Mouse (Mus musculus) midbrain, embryonic 14.5 days (tissue): ENCODE measurements around the gene Ctcfl. TPM values are rescaled to one million over a fixed set of nuclear protein-coding genes. Genes with fewer than 3 reads are reported as not detected.

Experiments used
- ATAC-seq: fragments of 200-750 bp; cut with Nextera tagmentation; 2 replicates; pipeline ENCODE4 v1.8.0; 2017; ENCODE audit warnings: moderate number of reproducible peaks, moderate library complexity; ENCODE audit not compliant: low FRiP score, low TSS enrichment
- DNase-seq: peaks from one replicate; pipeline ENCODE4 v3.0.0-alpha.2; 2015
- H3K27ac ChIP-seq: fragments of 300-500 bp; sonication (generic); replicated peaks from 2 replicates; pipeline ENCODE4 v1.5.1; 2014; ENCODE audit warnings: mild to moderate bottlenecking, low read depth, low read length, moderate library complexity
- H3K27me3 ChIP-seq: fragments of 300-500 bp; sonication (generic); 2 replicates; pipeline ENCODE4 v1.6.1; 2014; ENCODE audit warnings: low read length, control low read depth, mixed read lengths; ENCODE audit not compliant: control insufficient read depth, insufficient read depth
- H3K36me3 ChIP-seq: fragments of 300-500 bp; sonication (generic); 2 replicates; pipeline ENCODE4 v1.6.1; 2014; ENCODE audit warnings: low read length, control low read depth; ENCODE audit not compliant: control insufficient read depth, insufficient read depth
- H3K4me1 ChIP-seq: fragments of 300-500 bp; sonication (generic); 2 replicates; pipeline ENCODE4 v1.6.1; 2014; ENCODE audit warnings: mild to moderate bottlenecking, antibody characterized with exemption, low read length, control low read depth; ENCODE audit not compliant: control insufficient read depth, insufficient read depth
- H3K4me2 ChIP-seq: fragments of 300-500 bp; sonication (generic); 2 replicates; pipeline ENCODE4 v1.6.1; 2014; ENCODE audit warnings: mild to moderate bottlenecking, low read length, moderate library complexity
- H3K4me3 ChIP-seq: fragments of 300-500 bp; sonication (generic); replicated peaks from 2 replicates; pipeline ENCODE4 v1.5.1; 2014; ENCODE audit warnings: low read depth, low read length
- H3K9ac ChIP-seq: fragments of 300-500 bp; sonication (generic); replicated peaks from 2 replicates; pipeline ENCODE4 v1.6.1; 2014; ENCODE audit warnings: mild to moderate bottlenecking, low read length, moderate library complexity
- H3K9me3 ChIP-seq: fragments of 300-500 bp; sonication (generic); 2 replicates; pipeline ENCODE4 v1.6.1; 2016; ENCODE audit warnings: low read length, control low read depth, mixed read lengths; ENCODE audit not compliant: control insufficient read depth
- WGBS: fragments of 180-500 bp; shearing (Covaris S2); extraction: QIAGEN DNeasy Blood & Tissue Kit; methylation state at CpG from one replicate; pipeline ENCODE4 v1.1.7; 2014; 5-methylcytosine and 5-hydroxymethylcytosine counted together
- polyA plus RNA-seq: library from polyadenylated mRNA; unstranded; fragments of >200 nt; fragmentation: Nextera tagmentation; extraction: Ambion mirVana; gene quantifications from 2 replicates; pipeline ENCODE4 v1.2.1, GENCODE M21; 2014

Gene Ctcfl
- not detected in 2 replicates for polyA plus RNA-seq

GRCm38 (mm10) chr2:173119023-173119944 lies at the start of gene Ctcfl:
Gene Ctcfl, minus strand, starts transcription at chr2:173119525.
- no peak for DNase-seq
- H3K4me3 ChIP-seq = no peak within 1 kb of the TSS
- H3K36me3 ChIP-seq = no peaks in the 10 kb centered on the region
- ATAC-seq = no peak
- no peak within 1 kb of the TSS for H3K4me2 ChIP-seq
- no peak within 1 kb of the TSS for H3K27ac ChIP-seq
- no peaks in the 10 kb centered on the region for H3K4me1 ChIP-seq
- H3K27me3 ChIP-seq = no peaks in the 10 kb centered on the region
- no peak within 1 kb of the TSS for H3K9ac ChIP-seq
- H3K9me3 ChIP-seq = no peaks in the 10 kb centered on the region
- WGBS = 89% methylated on average over 35 of the region's 35 CpGs

- 71% methylated on average over 5 of the region's 5 CpGs for WGBS
- H3K9me3 ChIP-seq = no peaks in the 10 kb centered on the region
- no peaks in the 10 kb centered on the region for H3K27me3 ChIP-seq
- H3K4me1 ChIP-seq = peaks cover 22% of the 10 kb centered on the region
- DNase-seq (no peak), ATAC-seq (no peak)
- H3K4me2 ChIP-seq = no peak overlapping the region
- no peak overlapping the region for H3K9ac ChIP-seq
- no peaks in the 10 kb centered on the region for H3K36me3 ChIP-seq
- H3K27ac ChIP-seq = no peak overlapping the region
- H3K4me3 ChIP-seq = no peak overlapping the region
Observed at GRCm38 (mm10) chr2:173168411-173168851, 49.1 kb upstream of the Ctcfl start.

GRCm38 (mm10) chr2:173165357-173165756 lies 46.0 kb upstream of the Ctcfl start:
- DNase-seq = no peak
- no peak overlapping the region for H3K4me3 ChIP-seq
- no peak overlapping the region for H3K9ac ChIP-seq
- H3K9me3 ChIP-seq = no peaks in the 10 kb centered on the region
- H3K36me3 ChIP-seq = no peaks in the 10 kb centered on the region
- no peaks in the 10 kb centered on the region for H3K27me3 ChIP-seq
- H3K4me2 ChIP-seq = no peak overlapping the region
- no peak for ATAC-seq
- H3K27ac ChIP-seq = no peak overlapping the region
- 84% methylated on average over 10 of the region's 10 CpGs for WGBS
- H3K4me1 ChIP-seq = no peaks in the 10 kb centered on the region

- no peak overlapping the region for H3K9ac ChIP-seq
- 86% methylated on average over 10 of the region's 10 CpGs for WGBS
- no peak overlapping the region for H3K4me2 ChIP-seq
- no peaks in the 10 kb centered on the region for H3K4me1 ChIP-seq
- ATAC-seq = no peak
- H3K9me3 ChIP-seq = no peaks in the 10 kb centered on the region
- no peak overlapping the region for H3K27ac ChIP-seq
- no peaks in the 10 kb centered on the region for H3K27me3 ChIP-seq
- H3K4me3 ChIP-seq = no peak overlapping the region
- no peaks in the 10 kb centered on the region for H3K36me3 ChIP-seq
- DNase-seq = no peak
Observed at GRCm38 (mm10) chr2:173164946-173165345, 45.6 kb upstream of the Ctcfl start.

- H3K27ac ChIP-seq = no peak overlapping the region
- 53% methylated on average over 2 of the region's 2 CpGs for WGBS
- ATAC-seq (no peak), DNase-seq (peak; percentile 58)
- no peaks in the 10 kb centered on the region for H3K36me3 ChIP-seq
- no peaks in the 10 kb centered on the region for H3K9me3 ChIP-seq
- no peaks in the 10 kb centered on the region for H3K27me3 ChIP-seq
- no peak overlapping the region for H3K9ac ChIP-seq
- H3K4me3 ChIP-seq = no peak overlapping the region
- H3K4me1 ChIP-seq = no peaks in the 10 kb centered on the region
- H3K4me2 ChIP-seq = no peak overlapping the region
Observed at GRCm38 (mm10) chr2:173164358-173164757, 45.0 kb upstream of the Ctcfl start.

- Histone ChIP-seq H3K4me1 (no peaks in the 10 kb centered on the region), H3K36me3 (no peaks in the 10 kb centered on the region), H3K27ac (no peak overlapping the region), H3K4me3 (no peak overlapping the region), H3K9me3 (no peaks in the 10 kb centered on the region), H3K4me2 (no peak overlapping the region), H3K27me3 (no peaks in the 10 kb centered on the region), H3K9ac (no peak overlapping the region)
- WGBS = 84% methylated on average over 8 of the region's 8 CpGs
- DNase-seq (no peak), ATAC-seq (no peak)
Observed at GRCm38 (mm10) chr2:173163380-173163779, 44.1 kb upstream of the Ctcfl start.

GRCm38 (mm10) chr2:173159354-173160311 lies 40.3 kb upstream of the Ctcfl start:
- Histone ChIP-seq H3K27ac (no peak overlapping the region), H3K4me2 (0 out of 2 replicates have a peak overlapping the region, but pooled peaks have one; percentile 16), H3K27me3 (no peaks in the 10 kb centered on the region), H3K9me3 (no peaks in the 10 kb centered on the region), H3K36me3 (no peaks in the 10 kb centered on the region), H3K4me3 (no peak overlapping the region), H3K9ac (no peak overlapping the region), H3K4me1 (no peaks in the 10 kb centered on the region)
- ATAC-seq (no peak), DNase-seq (peak; percentile 85)
- WGBS = 56% methylated on average over 24 of the region's 24 CpGs

GRCm38 (mm10) chr2:173158390-173159055 lies 39.2 kb upstream of the Ctcfl start:
- Histone ChIP-seq H3K27ac (no peak overlapping the region), H3K4me1 (no peaks in the 10 kb centered on the region), H3K4me3 (no peak overlapping the region), H3K4me2 (no peak overlapping the region), H3K9me3 (no peaks in the 10 kb centered on the region), H3K36me3 (no peaks in the 10 kb centered on the region), H3K27me3 (no peaks in the 10 kb centered on the region), H3K9ac (no peak overlapping the region)
- ATAC-seq (no peak), DNase-seq (no peak)
- 91% methylated on average over 19 of the region's 19 CpGs for WGBS
